Mouse (Mus musculus): ENCODE data around the gene Esrrb.

- TF ChIP-seq ZNF384 (IDR thresholded peaks at IDR 0.05; ENCODE audit: low read depth, low read length) (no peak), ZC3H11A (IDR thresholded peaks at IDR 0.05; ENCODE audit: borderline replicate concordance, low read depth, low read length) (no peak), HCFC1 (IDR thresholded peaks at IDR 0.05; ENCODE audit: borderline replicate concordance, insufficient read depth, low read length) (no peak), CHD2 (IDR thresholded peaks at IDR 0.05; ENCODE audit: low read depth, low read length) (no peak)
These were observed 151.4 kb downstream of the Esrrb start for GRCm38 (mm10) chr12:86512335-86512734.

Data from ES-E14 (cell line).